Mouse (Mus musculus) T-helper 17 cell (primary cell): Measurements from ENCODE around the gene Clca2.
"Not testable (repeated sequence)": the region's sequence is repeated elsewhere in the genome, so short reads cannot be mapped to it uniquely, and the experiment has no call there.

ENCODE experiments used
- in situ Hi-C, 2 experiments: fragments of 300-600 bp; cut with MboI, MseI; formaldehyde crosslinking; loops; 1 replicate in 1 of 2; 2 replicates in 1 of 2; pipeline ENCODE4 v1.15.1; 2025; ENCODE audit warnings: high pct_unique_total_duplicates in 2 of 2

Gene Clca2

GRCm38 (mm10) chr3:145087857-145088598, 11.2 kb downstream of the Clca2 start:
- in situ Hi-C loops: no loop called here

- in situ Hi-C loops: no loop called here
Observed at GRCm38 (mm10) chr3:145086180-145086579, 13.1 kb downstream of the Clca2 start.

GRCm38 (mm10) chr3:145083081-145083480, 16.2 kb downstream of the Clca2 start:
- in situ Hi-C loops: no loop called here

- in situ Hi-C loops: no loop called here
Observed at GRCm38 (mm10) chr3:145080904-145081303, 18.3 kb downstream of the Clca2 start.

GRCm38 (mm10) chr3:145078405-145078804, 20.8 kb downstream of the Clca2 start:
- in situ Hi-C loops: no loop called here

- in situ Hi-C loops: no loop called here
Observed at GRCm38 (mm10) chr3:145072339-145072738, 26.9 kb downstream of the Clca2 start.

GRCm38 (mm10) chr3:145068964-145069363, 30.3 kb downstream of the Clca2 start:
- in situ Hi-C loops: no loop called here

GRCm38 (mm10) chr3:145055138-145055537, 44.1 kb downstream of the Clca2 start:
- in situ Hi-C loops: not testable (repeated sequence)

GRCm38 (mm10) chr3:145049820-145050219, 49.4 kb downstream of the Clca2 start:
- in situ Hi-C loops: no loop called here

- in situ Hi-C loops: loop anchor here in 1 of 2 experiments (10.0 kb wide), 1 partner anchor 706 kb away; no protein-coding TSS in a partner anchor
Observed at GRCm38 (mm10) chr3:145038813-145039212, 60.4 kb downstream of the Clca2 start.

GRCm38 (mm10) chr3:145032676-145033075, 66.6 kb downstream of the Clca2 start, which contains the start of gene Clca1:
Clca1 (minus strand) TSS chr3:145032776.
- in situ Hi-C loops: loop anchor here in 1 of 2 experiments (10.0 kb wide), 1 partner anchor 712 kb away; no protein-coding TSS in a partner anchor

- in situ Hi-C loops: no loop called here
Observed at GRCm38 (mm10) chr3:145028036-145028435, 71.2 kb downstream of the Clca2 start.

GRCm38 (mm10) chr3:145026750-145027149, 72.5 kb downstream of the Clca2 start:
- in situ Hi-C loops: no loop called here
